Mouse (Mus musculus) kidney, postnatal 10 days (tissue): Measurements from ENCODE around the gene Smyd3.

Experiments
- DNase-seq: peaks from one replicate; pipeline ENCODE4 v3.0.0; 2021; ENCODE audit warnings: mixed read lengths

Smyd3 gene

DNA sequence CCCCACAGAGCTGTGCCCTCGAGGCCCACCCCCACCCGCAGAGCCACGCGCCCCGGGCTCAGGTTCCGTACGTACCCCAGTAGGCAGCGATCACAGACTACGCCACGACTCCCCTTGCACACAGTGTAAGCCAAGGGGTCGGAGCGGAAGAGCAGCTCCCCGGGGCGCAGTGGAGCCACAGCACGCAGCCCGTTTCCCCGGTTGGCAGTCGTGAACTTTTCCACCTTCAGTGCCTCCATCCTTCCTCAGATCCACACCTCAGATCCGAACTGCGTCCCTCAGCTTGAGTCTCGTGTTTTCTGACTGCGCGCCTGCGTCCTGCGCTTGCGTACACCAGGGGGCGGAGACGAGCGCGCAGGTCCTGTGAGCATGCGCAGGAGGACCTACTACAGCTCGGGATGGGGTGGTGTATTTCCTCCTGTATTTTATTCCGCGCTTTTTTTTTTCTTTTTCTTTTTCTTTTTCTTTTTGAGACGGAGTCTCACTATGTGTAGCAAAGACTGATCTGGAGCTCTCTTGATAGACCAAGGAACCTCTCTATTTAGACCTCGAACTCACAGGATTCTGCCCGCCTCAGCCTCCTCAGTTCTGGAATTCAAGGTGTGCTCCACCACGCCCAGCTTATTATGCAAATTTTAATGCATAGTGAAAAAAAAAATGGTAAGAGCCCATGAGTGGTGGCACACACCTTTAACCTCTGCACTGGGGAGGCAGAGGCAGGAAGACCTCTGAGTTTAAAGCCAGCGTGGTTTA lies at the start of gene Smyd3:
Gene Smyd3 (minus strand): TSS at position 329 of the 753 bp plus-strand sequence.
- DNase-seq, result peak; percentile 89

DNA sequence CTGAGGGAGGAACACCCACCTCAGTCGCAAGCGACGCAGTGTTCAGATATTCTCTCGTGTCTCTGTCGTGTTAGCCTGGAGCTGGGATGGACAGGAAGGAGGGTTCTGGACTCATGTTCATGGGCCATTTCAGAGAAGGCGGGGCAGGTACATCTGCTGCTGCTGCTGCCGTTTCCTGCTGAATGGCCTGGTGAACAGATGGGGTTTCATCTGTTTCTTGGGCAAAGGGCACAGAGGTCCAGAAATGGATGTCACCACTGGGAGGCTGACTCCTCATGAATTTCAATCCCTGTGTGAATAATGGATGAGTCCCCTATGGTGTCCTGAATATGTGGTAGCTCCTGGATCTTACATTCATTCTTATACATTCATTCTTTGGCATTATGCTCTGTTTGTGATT lies 49.7 kb upstream of the Smyd3 start:
- DNase-seq, result no peak

DNA sequence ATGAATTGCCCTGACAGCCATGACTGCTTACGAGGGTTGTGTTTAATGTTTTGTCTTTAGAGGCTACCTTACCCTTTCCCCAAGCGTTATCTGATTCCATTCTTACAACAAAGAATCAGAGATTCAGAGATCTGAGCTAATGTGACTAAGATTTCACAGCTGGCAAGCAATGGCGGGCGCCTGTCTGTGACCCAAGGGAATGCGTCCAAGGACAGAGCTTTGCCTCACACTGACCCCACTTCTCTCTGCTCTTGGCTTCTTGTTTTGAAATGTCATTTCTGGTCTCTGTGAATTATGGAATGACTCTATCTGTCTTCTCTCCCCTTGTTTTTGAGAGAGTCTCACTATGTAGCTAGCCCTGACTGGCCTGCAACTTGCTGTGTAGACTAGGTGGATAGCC lies 46.1 kb upstream of the Smyd3 start:
- peak; percentile 42 for DNase-seq

DNA sequence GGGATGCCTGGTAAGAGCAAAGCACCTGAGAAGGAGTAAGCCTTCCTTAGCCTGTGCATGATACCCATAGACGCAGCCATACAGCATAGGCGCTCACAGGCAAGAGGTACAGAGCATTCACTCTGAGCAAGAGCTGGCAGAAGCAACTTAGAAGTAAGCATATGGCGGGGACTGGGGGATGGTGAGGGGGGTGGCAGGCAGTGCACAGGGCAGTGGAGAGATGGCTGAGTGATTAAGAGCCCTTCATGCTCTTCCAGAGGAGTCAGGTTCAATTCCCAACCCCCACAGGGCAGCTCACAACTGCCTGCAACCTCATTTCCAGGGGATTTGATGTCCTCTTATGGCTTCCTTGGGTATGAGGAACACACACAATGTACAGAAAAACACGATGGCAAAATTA lies 45.4 kb upstream of the Smyd3 start:
- DNase-seq, result no peak

DNA sequence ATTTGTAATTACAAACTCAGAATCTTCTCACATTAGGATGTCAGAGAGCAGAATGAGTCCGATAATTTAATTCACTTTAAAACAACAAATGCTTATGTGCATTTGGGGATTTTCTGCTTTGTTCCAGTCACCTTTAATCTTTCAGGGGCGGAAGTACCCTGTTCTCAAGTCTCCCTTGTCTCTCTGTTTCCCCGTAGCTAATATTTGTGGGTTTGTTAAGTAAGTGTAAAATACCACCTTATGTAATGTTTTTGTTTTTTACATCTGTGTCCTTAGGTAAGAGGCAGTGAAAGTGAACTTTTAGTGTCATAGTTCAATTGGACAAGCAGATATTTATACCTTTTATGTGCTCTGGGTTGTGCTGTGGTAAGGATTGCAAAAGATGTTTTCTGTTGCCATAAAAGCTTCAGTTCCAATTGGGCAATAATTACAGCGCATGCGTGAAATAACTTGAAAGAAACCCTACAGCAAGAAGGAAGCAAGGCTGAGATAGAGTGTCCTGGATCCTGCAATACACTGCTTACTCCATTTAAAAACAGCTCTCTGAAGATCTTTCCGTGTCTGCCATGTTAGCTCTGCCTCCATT lies 43.1 kb upstream of the Smyd3 start:
- DNase-seq, result no peak

DNA sequence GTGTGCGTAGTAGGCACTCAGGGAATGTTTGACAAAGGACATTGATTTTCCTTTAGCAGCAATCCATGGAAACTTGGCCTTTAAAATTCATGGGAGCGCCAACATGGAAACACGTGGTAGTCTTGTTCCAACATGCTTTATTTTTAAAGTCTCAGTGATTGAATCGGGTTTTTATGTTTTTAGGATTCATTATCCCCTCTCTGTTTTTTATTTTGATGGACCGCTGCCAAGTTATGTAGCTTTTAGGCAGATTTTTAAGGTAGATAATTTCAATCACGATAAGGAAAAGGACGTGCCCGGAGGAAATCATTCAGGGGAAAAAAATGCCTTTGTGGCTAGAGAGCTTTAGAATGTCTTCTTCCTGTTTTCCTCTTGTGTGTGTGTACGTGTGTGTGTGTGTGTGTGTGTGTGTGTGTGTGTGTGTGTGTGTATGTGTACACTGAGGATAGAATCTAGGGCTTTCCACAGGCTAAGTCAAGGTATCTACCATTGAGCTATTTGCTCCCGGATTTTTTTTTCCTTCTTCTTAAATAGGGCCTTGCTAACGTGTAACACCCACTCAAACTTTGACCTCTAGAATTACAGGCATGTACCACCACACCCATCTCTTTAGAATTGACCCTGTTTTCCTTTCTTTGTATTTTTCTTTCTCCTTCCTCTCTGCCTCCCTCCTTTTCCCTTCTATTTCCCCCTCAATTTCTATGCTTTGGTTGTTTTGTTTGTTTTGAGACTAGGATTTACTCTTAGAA lies 41.8 kb upstream of the Smyd3 start:
- DNase-seq, result no peak

DNA sequence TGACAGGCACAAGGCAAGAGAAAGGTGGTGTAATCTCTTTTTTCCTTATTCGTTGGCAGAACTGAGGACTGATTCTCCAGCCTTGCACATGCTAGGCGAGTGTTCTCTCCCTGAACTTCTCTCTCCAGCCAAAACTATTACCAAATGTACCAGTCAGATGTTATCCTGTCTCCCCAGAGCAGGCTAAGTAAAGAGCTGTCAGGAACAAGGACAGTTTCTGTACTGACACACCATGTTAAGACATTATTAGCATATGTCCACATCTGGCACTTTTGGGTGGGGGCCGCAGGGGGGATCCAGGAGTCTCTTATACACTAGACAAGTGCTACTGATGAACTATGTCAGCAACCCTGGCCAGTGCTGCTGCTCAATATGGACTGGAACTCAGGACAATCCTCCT lies 39.1 kb upstream of the Smyd3 start:
- no peak for DNase-seq

DNA sequence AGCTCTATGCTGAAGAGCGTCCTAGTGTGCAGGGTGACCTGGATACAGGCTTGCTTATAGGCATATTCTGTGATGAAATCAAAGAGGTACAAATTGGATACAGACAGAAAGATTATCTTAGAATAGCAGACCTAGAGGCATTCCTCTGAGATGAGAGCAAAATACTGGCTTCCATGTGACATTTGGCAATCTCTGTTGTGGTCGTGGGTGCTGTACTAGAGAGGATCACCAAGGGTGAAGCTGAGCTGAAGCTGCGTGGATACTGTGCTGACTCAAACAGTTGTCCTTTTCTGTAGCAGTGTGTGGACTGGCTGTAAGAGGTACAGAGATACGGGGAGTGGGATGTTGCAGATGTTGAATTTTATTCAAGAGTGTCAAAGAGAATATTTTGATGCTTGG lies 36.1 kb upstream of the Smyd3 start:
- no peak for DNase-seq

DNA sequence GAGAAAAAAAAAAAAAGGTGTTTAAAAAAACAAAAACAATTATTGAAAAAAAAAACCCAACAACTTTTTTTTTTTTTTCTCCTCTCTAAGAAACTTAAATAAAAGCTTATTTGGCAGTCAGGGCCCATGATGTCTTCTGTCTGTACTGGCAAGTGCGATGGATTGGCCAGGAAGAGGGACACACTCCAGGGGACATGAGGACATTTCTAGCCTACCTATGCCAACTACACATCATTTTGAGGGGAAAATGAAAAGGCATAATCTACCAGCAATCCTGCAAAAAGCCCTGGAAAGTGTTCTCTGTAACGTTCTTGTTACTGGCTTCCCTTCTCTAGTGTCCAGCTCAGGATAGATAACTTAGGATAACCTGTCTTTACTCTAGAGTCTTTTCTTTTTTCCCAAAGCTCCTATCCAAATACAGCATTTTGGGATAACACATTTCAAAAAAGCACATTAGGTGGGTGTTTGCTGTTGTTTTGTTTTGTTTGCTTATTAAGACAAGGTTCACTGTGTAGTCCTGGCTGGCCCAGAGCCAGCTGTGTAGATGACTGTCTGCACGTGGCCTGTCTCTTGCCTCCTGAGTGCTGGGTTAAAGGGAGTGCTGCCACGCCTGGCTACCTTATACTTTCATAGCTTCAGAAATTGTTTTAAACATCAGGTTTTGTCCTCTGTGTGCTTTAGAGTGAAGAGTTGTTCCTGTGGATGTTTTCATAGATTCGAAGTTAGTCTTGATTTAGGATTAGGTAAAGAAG lies 35.5 kb upstream of the Smyd3 start:
- peak; percentile 52 for DNase-seq

DNA sequence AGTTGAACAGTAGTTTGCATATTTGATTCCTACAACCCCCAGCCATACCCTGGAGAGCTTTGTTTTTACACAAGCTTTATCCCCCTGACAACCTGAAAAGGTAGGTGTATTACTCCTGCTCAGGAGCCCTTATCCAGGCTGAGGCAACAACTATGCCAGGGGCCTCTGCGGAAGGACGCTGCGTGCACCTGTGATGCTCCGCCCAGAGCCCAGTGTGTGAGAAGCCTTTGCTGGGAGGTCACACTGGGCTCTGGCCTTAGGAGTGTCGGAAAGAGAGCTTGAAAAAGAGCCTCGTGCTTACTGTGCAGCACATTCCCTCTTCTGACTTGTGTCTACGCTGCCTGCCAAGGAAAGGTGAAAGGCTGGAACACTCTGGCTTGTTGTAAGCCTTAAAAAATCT lies 34.9 kb upstream of the Smyd3 start:
- DNase-seq, result no peak

DNA sequence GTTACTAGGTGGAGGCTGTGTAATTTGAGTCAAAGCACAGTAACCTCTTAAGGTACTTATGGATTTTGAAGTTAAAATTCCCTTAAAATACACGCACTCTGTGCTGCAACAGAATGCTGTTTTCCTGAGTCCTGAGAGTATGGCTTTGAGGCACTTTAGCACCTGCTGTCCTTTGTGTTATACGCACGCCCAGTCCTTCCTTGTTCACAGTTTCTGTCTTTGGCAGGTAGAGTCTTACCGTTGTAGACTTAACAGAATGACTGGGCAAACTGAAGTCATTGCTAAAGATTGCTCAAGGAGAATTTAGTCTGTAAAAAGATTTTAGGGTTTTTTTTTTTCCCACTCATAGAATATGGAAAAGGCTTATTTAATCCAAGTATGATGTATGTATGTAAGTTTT lies 34.1 kb upstream of the Smyd3 start:
- no peak for DNase-seq

DNA sequence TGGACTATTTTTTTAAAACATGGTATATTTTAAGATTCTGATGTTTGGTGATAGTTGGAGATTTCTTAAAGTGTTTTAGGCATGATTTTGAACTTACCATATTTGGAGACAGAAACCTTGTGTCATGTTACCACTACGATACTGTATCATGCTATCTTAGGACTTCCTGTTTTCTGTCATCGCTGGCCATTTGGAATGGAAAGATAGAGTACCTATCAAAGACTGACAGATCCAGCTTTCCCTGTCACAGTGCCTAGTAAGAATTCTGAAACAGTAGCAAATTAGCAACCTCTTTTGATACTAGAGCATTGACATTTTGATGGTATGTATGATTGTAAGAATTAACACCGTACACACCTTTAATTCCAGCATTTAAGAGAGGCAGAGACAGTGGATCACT lies 33.5 kb upstream of the Smyd3 start:
- no peak for DNase-seq

- DNase-seq, result no peak
Observed at GRCm38 (mm10) chr1:179548996-179549752, 31.3 kb upstream of the Smyd3 start.

GRCm38 (mm10) chr1:179548220-179548619 lies 30.4 kb upstream of the Smyd3 start:
- DNase-seq, result no peak

DNA sequence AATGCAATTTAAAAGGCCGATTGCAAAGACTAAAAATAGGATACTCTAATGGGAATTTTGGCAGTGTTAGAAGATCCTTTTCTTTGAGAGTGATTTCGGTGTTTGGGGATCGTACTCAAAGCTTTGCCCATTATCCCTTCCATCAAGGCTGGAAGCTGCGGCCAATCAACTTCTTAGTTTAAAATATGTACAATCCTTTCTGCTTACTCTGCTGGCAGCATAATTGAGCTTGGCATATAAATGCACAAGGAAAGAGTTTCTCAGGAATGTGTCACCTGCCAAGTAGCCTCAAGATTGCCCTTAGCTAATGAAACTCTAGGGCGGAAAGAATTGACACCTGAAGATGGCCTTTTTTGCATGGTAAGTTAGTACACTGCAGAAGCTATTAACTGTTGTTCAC lies 29.3 kb upstream of the Smyd3 start:
- no peak for DNase-seq

GRCm38 (mm10) chr1:179546551-179546917 lies 28.7 kb upstream of the Smyd3 start:
- no peak for DNase-seq

DNA sequence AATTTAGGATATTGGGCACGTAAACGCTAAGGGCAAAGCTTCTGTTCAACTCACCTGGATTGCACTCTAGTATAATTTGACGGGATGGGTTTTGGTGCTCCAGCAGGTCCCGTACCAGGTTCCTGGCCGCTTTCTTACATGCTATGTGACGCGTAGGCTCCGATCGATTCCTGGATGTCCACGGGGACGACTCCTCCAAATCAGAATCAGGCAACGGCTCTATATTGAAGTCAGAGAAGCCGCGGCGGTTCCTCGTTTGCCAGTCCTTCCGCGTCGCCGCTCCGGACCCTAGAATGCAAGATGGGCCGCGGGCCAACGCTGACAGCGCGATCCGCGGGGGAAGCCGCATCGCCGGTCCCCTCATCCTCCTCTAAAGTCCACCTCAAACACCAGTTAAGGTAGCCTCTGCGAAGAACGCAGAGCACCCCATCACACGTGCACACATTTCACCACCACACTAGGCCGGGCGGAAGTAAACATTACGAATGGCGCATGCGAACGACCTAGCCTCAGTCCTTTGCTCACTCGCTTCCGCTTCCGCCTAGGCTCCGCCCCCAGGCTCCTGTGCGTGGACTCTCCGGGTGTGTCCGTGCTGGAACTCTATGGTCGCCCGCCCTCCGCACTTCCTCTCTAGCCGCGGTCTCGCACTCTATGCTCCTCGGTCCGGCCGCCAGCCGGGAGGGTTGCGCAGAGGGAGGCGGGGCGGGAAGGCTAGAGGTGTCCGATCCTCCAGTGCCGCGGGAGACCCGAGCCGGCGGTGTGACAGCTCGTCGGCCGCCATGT lies 28.1 kb upstream of the Smyd3 start, which contains the start of the genes Tfb2m and Cnst:
Gene Tfb2m (minus strand): TSS at position 500 of the 783 bp plus-strand sequence.
Gene Cnst (plus strand): TSS at position 603 of the 783 bp plus-strand sequence.
- peak; percentile 99 for DNase-seq

DNA sequence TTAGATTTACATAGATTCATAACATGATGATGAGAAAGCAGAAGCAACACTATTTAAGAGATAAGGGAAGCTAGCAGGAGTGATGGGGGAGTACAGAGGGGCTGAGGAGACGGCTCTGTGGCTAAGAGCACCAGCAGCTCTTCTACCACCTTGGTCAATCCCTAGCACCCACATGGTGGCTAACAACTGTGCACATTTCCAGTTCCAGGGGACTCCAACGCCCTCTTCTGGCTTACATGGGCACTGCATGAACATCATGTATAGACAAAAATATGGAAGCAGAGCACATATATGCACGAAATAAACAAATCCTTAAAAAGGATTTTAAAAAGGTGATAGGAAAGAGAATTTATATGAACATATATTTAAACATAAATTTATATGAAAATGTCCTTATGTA lies 23.7 kb upstream of the Smyd3 start:
- no peak for DNase-seq

- no peak for DNase-seq
Observed at GRCm38 (mm10) chr1:179539887-179540286, 22.0 kb upstream of the Smyd3 start.

- no peak for DNase-seq
Observed at GRCm38 (mm10) chr1:179539054-179539453, 21.2 kb upstream of the Smyd3 start.

DNA sequence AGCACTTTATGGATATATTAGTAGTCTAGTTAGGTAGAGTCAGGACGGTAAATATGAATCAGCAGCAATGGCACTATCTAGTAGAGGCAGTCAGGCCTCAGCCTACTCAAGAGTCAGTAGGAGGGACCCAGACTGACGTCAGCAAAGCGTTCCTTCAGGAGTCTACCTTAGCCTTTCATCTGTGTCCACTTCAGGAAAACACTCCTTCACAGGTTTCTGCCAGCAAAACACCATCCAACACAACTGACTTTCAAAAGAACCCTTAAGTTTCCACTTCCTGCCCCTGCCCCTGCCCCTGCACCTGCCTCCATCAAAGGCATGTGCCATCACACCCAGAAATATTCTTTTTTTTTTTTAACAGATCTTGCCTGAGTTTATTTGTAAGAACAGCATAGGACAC lies 2.1 kb upstream of the Smyd3 start:
- DNase-seq, result no peak
